Mouse (Mus musculus) E14TG2a.4 (cell line): ENCODE data around the gene Dmtf1.

Experiments used
- CTCF ChIP-seq: conservative IDR thresholded peaks from 2 replicates; pipeline ENCODE4 v1.5.1; 2014; ENCODE audit warnings: low read length
- NANOG ChIP-seq: IDR thresholded peaks from 2 replicates; pipeline ENCODE4 v1.6.1; 2014; ENCODE audit warnings: borderline replicate concordance, low read length, mixed read lengths
- POU5F1 ChIP-seq: IDR thresholded peaks from 2 replicates; pipeline ENCODE4 v1.6.1; 2014; ENCODE audit warnings: low read length, borderline replicate concordance

DNA sequence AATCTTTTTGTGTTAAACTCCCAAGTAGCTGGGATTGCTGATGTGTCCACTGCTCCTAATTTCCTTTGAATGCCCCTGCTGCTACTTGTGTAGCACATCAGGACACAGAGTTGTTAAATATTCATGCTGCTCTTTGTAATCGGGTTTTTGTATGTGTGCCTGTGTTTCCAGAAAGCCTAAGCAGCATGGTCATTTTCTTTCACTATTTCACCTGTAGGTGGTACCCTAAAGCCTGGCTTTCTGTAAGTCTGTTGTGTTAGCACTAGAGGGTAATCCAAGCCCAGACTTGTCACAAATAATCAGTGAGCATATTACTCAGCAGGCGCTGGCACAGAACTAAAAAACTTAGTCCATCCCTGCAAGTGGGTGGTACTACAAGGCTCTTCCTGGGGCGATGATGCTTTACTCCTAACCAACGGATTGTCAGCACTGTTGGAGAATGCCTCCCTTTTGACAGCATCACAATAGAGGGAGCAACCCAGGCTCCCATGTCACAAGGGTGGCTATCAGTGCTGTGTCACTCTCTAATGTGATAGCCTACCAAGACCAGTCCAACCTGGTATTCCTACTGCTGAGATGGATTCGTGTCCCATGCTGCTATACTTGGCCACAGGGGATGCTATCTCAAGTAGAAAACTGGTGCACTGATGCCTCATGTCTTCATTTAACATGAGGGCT, 88.3 kb downstream of the Dmtf1 start:
- TF ChIP-seq CTCF (no peak), NANOG (no peak), POU5F1 (no peak)
